Mouse (Mus musculus): ENCODE measurements around the gene Tmem164. TPM values are rescaled to one million over a fixed set of nuclear protein-coding genes. Genes with fewer than 3 reads are reported as not detected.

Gene Tmem164
- polyA plus RNA-seq, 1 experiment from 2014 or later = 77.6 TPM

GRCm38 (mm10) chrX:142818057-142818682 is 137.0 kb downstream of the Tmem164 start:
- peak; percentile 50 for DNase-seq (ENCODE audit: low spot score)
- no peak overlapping the region for H3K27ac ChIP-seq (replicated peaks)
- peaks cover 44% of the 10 kb centered on the region for H3K27me3 ChIP-seq (replicated peaks; ENCODE audit: low read depth, poor library complexity, severe bottlenecking)
- no peaks in the 10 kb centered on the region for H3K36me3 ChIP-seq (replicated peaks)
- H3K4me1 ChIP-seq = peaks cover 10% of the 10 kb centered on the region; the same call in 1 of the 2 replicates
- no peak overlapping the region for H3K4me3 ChIP-seq
- H3K9me3 ChIP-seq = no peaks in the 10 kb centered on the region
- 41% methylated on average over 10 of the region's 10 CpGs for WGBS

- 79% methylated on average over 6 of the region's 6 CpGs for WGBS
- Histone ChIP-seq H3K4me3 (no peak overlapping the region), H3K27ac (replicated peaks) (no peak overlapping the region), H3K36me3 (replicated peaks) (no peaks in the 10 kb centered on the region), H3K9me3 (no peaks in the 10 kb centered on the region), H3K27me3 (replicated peaks; ENCODE audit: low read depth, poor library complexity, severe bottlenecking) (peaks cover 59% of the 10 kb centered on the region), H3K4me1 (peaks cover 17% of the 10 kb centered on the region)
- DNase-seq (ENCODE audit: low spot score) = no peak
These were observed 140.0 kb downstream of the Tmem164 start for GRCm38 (mm10) chrX:142821239-142821638.

DNA sequence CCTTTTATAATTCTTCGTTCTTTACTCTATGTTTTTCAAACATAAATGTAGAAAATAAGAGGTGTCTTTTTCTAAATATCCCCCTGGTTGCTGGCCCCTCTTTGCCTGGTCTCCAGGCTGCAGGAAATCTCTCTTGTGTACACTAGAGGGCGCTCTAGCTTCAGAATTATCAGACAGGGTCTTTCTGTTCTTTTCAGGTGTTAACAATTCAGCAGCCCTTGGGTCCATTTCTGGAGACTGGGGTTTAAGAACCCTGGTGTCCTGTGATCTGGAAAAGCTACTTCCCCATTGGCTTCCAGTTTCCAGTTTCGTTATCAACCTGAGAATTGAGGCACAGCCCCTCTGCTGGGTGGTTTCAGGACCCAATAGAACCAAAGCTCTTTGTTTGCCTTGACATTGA is 140.6 kb downstream of the Tmem164 start:
- Histone ChIP-seq H3K4me3 (no peak overlapping the region), H3K27me3 (replicated peaks; ENCODE audit: low read depth, poor library complexity, severe bottlenecking) (peaks cover 64% of the 10 kb centered on the region), H3K27ac (replicated peaks) (no peak overlapping the region), H3K36me3 (replicated peaks) (no peaks in the 10 kb centered on the region), H3K4me1 (peaks cover 17% of the 10 kb centered on the region), H3K9me3 (no peaks in the 10 kb centered on the region)
- no peak for DNase-seq (ENCODE audit: low spot score)
- 32% methylated on average over 3 of the region's 3 CpGs for WGBS

DNA sequence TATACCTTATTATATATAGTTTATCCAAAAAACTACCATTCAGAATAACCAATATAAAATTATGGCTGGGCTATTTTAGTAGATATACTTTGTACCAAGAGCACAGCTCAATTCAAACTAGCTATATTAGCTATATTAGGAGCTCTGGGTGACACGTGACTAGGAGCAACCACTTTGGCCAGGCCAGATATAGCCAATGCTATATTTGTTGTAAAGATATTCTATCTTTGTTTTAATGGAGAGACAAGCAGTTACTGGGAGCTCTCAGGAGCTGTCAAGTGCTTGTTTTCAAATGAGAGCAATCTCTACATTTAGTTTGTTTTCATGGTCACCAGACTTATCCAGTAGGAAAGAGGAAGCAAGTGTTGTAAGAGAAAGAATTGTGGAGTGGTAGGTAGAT is 144.1 kb downstream of the Tmem164 start:
- Histone ChIP-seq H3K27me3 (replicated peaks; ENCODE audit: low read depth, poor library complexity, severe bottlenecking) (peaks cover 57% of the 10 kb centered on the region), H3K4me3 (no peak overlapping the region), H3K9me3 (no peaks in the 10 kb centered on the region), H3K27ac (replicated peaks) (no peak overlapping the region), H3K4me1 (peaks cover 15% of the 10 kb centered on the region), H3K36me3 (replicated peaks) (0 out of 2 replicates have a peak, but pooled peaks cover 3% of the 10 kb centered on the region)
- 88% methylated on average over 1 of the region's 1 CpGs for whole genome bisulfite sequencing
- DNase-seq (ENCODE audit: low spot score) = no peak

- DNase-seq (ENCODE audit: low spot score) = no peak
- WGBS = 55% methylated on average over 1 of the region's 1 CpGs
These were observed 146.4 kb downstream of the Tmem164 start for GRCm38 (mm10) chrX:142827644-142828043.

GRCm38 (mm10) chrX:142828184-142828908 is 147.1 kb downstream of the Tmem164 start:
- Histone ChIP-seq H3K9me3 (no peaks in the 10 kb centered on the region), H3K4me3 (no peak overlapping the region), H3K27me3 (replicated peaks; ENCODE audit: low read depth, poor library complexity, severe bottlenecking) (peaks cover 64% of the 10 kb centered on the region), H3K36me3 (replicated peaks) (peaks cover 9% of the 10 kb centered on the region; the same call in 1 of the 2 replicates), H3K27ac (replicated peaks) (no peak overlapping the region), H3K4me1 (peaks cover 19% of the 10 kb centered on the region)
- 47% methylated on average over 13 of the region's 13 CpGs for WGBS
- peak; percentile 37 for DNase-seq (ENCODE audit: low spot score)

More at GRCm38 (mm10) chrX:142827644-142828043, 146.4 kb downstream of the Tmem164 start:
- Histone ChIP-seq H3K27ac (replicated peaks) (no peak overlapping the region), H3K36me3 (replicated peaks) (0 out of 2 replicates have a peak, but pooled peaks cover 7% of the 10 kb centered on the region), H3K27me3 (replicated peaks; ENCODE audit: low read depth, poor library complexity, severe bottlenecking) (peaks cover 64% of the 10 kb centered on the region), H3K4me3 (no peak overlapping the region), H3K9me3 (no peaks in the 10 kb centered on the region), H3K4me1 (peaks cover 16% of the 10 kb centered on the region)

DNA sequence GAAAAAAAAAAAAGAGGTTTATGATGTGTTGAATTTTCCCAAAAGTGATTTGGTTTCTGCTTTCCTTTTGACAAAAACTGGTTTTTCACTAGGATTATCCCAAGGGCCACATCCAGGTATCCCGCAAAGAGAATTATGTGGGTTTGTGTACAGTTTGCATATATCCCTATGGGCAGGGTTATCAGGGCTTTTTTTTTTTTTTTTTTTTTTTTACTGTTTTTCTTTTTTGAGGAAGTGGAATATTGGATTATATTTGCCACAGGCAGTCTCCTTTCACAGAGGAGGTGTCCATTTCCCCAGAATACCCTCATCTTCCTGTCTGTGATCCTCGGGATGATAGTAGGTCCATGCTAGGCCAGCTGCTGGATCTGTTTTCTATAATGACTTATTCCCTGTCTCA is 148.1 kb downstream of the Tmem164 start:
- H3K27me3 ChIP-seq (replicated peaks; ENCODE audit: low read depth, poor library complexity, severe bottlenecking) = peaks cover 65% of the 10 kb centered on the region
- WGBS = 79% methylated on average over 2 of the region's 2 CpGs
- no peak overlapping the region for H3K27ac ChIP-seq (replicated peaks)
- DNase-seq (ENCODE audit: low spot score) = no peak
- H3K4me3 ChIP-seq = no peak overlapping the region
- peaks cover 18% of the 10 kb centered on the region for H3K36me3 ChIP-seq (replicated peaks)
- no peaks in the 10 kb centered on the region for H3K9me3 ChIP-seq
- H3K4me1 ChIP-seq = peaks cover 13% of the 10 kb centered on the region

DNA sequence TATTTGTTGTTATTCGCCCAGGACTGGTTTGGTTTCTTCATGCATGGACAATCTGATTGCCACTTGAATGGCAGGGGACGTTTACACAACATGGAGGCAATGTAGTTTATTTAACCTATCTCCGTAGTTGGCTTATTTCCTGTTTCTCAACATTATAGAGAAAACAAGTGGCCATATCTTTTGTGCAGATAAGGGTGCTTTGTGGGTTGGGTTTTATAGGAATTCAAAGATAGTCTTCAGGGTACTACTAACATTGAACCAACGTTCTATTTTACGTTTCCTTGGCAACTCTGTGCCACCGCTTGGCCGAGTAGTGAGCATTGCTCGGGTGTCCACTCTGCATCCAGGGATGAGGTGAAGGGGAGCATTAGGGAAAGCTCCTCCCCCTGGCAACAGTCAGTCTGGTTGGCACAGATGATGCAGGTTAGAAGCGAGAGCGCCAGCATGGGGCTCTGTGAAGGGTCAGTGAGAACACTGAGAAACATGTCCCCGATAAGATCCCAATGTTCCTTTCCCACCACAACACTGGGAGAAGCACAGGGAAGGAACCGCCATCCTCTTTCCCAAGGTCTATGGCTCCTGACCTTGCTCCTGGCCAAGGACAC is 148.8 kb downstream of the Tmem164 start:
- WGBS = 86% methylated on average over 12 of the region's 12 CpGs
- no peak for DNase-seq (ENCODE audit: low spot score)
- H3K4me1 ChIP-seq = peaks cover 13% of the 10 kb centered on the region
- no peak overlapping the region for H3K27ac ChIP-seq (replicated peaks)
- no peak overlapping the region for H3K4me3 ChIP-seq
- peaks cover 72% of the 10 kb centered on the region for H3K27me3 ChIP-seq (replicated peaks; ENCODE audit: low read depth, poor library complexity, severe bottlenecking)
- H3K36me3 ChIP-seq (replicated peaks) = peaks cover 23% of the 10 kb centered on the region
- no peaks in the 10 kb centered on the region for H3K9me3 ChIP-seq

DNA sequence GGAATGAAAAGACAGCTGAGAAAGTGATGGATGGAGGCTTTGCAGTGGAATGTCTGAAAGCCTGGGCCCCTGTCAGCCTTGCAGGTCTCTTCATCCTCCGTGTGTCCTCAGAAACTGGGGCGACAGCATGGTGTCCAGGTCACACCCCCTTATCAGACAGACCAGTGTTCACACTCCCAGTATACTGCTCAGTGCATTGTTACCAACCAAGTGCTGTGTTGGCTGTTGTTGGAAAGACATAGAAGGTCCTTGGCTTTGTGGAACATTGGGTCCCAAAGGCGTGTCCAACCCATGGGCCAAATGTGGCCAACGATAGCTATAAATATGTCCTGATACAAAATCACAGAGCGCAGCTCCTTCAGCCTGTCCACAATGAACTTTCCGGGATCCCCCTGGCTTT is 149.4 kb downstream of the Tmem164 start:
- 94% methylated on average over 6 of the region's 6 CpGs for WGBS
- Histone ChIP-seq H3K4me1 (peaks cover 13% of the 10 kb centered on the region), H3K9me3 (no peaks in the 10 kb centered on the region), H3K27ac (replicated peaks) (no peak overlapping the region), H3K36me3 (replicated peaks) (peaks cover 29% of the 10 kb centered on the region), H3K4me3 (no peak overlapping the region), H3K27me3 (replicated peaks; ENCODE audit: low read depth, poor library complexity, severe bottlenecking) (peaks cover 72% of the 10 kb centered on the region)
- DNase-seq (ENCODE audit: low spot score) = no peak

GRCm38 (mm10) chrX:142832221-142832620 is 151.0 kb downstream of the Tmem164 start:
- Histone ChIP-seq H3K4me1 (peaks cover 13% of the 10 kb centered on the region), H3K27me3 (replicated peaks; ENCODE audit: low read depth, poor library complexity, severe bottlenecking) (peaks cover 73% of the 10 kb centered on the region), H3K27ac (replicated peaks) (no peak overlapping the region), H3K36me3 (replicated peaks) (peaks cover 41% of the 10 kb centered on the region), H3K9me3 (no peaks in the 10 kb centered on the region), H3K4me3 (no peak overlapping the region)
- DNase-seq (ENCODE audit: low spot score) = no peak
- 83% methylated on average over 3 of the region's 3 CpGs for WGBS

DNA sequence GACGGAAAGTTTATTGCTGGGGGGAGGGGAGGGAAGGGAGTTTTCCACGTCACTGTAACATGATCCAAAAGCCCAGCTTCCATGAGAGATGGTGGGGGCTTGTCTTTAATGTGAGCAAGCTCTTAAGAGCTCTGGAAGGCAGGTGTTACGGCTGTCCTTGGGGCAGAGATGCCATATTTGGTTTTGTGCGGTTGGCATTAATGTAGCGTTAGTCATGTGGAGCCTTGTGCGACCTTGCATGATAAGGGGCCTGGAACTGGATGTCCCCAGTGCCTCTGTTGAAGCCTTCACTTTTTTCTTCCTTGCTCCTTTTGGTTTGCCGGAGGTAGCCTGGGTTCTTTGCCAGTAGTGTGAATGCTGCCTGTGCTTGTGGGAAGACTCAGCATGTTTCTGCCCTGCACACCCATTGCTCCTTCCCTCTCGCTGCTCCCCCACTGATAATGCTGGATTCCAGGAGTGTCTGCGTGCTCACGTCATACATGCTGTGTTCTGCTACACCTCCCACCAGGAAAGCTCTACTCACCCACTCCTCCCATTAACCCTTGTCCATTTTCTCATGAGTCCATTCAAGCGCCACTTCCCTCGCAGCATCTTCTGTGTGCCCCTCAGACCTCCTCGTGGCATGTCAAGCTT is 152.1 kb downstream of the Tmem164 start:
- no peak for DNase-seq (ENCODE audit: low spot score)
- Histone ChIP-seq H3K4me1 (peaks cover 9% of the 10 kb centered on the region), H3K4me3 (no peak overlapping the region), H3K27me3 (replicated peaks; ENCODE audit: low read depth, poor library complexity, severe bottlenecking) (peaks cover 81% of the 10 kb centered on the region), H3K27ac (replicated peaks) (no peak overlapping the region), H3K9me3 (no peaks in the 10 kb centered on the region), H3K36me3 (replicated peaks) (peaks cover 41% of the 10 kb centered on the region)
- 89% methylated on average over 13 of the region's 13 CpGs for WGBS

GRCm38 (mm10) chrX:142834807-142835206 is 153.6 kb downstream of the Tmem164 start:
- Histone ChIP-seq H3K27me3 (replicated peaks; ENCODE audit: low read depth, poor library complexity, severe bottlenecking) (peaks cover 92% of the 10 kb centered on the region), H3K36me3 (replicated peaks) (peaks cover 41% of the 10 kb centered on the region), H3K4me1 (peaks cover 5% of the 10 kb centered on the region; the same call in 1 of the 2 replicates), H3K9me3 (no peaks in the 10 kb centered on the region), H3K27ac (replicated peaks) (no peak overlapping the region), H3K4me3 (no peak overlapping the region)
- WGBS = 87% methylated on average over 6 of the region's 6 CpGs
- DNase-seq (ENCODE audit: low spot score) = no peak

Measured in embryonic facial prominence, embryonic 10.5 days (tissue).